Mouse (Mus musculus): ENCODE measurements at regions not wholly inside any gene's neighbourhood (a gene's known extent, or its start where the extent isn't known, plus 50 kb on each side); places are given as distances from the start of the nearest gene placed in this dataset.

DNA sequence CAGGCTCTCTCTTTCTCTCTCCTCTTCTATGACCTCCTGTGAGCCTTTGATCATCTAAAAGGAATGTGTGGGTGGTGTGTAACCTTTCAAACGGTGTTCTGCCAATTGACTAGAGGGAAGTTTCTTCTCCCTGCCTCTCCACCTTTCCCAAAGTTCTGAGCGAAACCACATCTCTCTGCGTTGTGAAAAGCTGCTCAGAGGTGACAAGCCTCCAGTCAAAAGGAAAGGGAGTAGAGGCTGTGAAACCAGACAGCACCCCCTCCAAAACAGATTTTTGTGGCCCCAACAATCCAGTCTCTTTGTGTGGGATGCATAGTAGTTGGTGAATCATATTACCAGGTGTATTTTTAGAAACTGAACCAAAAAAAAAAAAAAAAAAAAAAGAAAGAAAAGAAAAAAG lies 178.5 kb upstream of the Erbb4 start:
- Histone ChIP-seq H3K4me2 (ENCODE audit: low read depth, low read length) (no peak overlapping the region), H3K9me3 (ENCODE audit: control insufficient read depth, low read length) (no peaks in the 10 kb centered on the region), H3K4me3 (ENCODE audit: low read depth, low read length) (no peak overlapping the region), H3K9ac (replicated peaks; ENCODE audit: low read depth, low read length) (no peak overlapping the region), H3K4me1 (ENCODE audit: control insufficient read depth, insufficient read depth, low read length) (no peaks in the 10 kb centered on the region), H3K36me3 (ENCODE audit: control insufficient read depth, insufficient read depth, low read length) (no peaks in the 10 kb centered on the region), H3K27me3 (ENCODE audit: control insufficient read depth, insufficient read depth, low read length) (no peaks in the 10 kb centered on the region), H3K27ac (ENCODE audit: low read depth, low read length) (no peak overlapping the region)
- WGBS, result 46% methylated on average over 3 of the region's 3 CpGs
- no peak for ATAC-seq (ENCODE audit: low read depth)

DNA sequence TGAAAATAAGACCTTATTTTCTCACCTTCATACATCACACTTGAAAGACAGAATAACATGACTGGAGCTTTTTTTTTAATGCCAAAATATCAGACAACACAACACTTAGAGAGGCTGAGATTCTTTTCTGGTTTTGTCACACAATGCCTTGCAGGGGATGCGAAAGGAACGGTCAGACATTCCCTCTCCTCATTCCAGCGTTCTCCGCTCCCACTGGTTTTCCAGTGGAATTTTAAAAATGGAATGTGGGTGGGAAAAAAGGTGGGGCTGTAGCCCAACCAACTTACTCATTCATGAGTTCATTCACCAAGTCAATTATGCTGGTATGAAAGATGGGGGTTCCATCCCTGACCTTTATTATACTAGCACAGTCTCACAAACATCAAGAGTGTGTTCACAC lies 169.6 kb upstream of the Erbb4 start:
- Histone ChIP-seq H3K9ac (replicated peaks; ENCODE audit: low read depth, low read length) (no peak overlapping the region), H3K4me3 (ENCODE audit: low read depth, low read length) (no peak overlapping the region), H3K4me2 (ENCODE audit: low read depth, low read length) (no peak overlapping the region), H3K36me3 (ENCODE audit: control insufficient read depth, insufficient read depth, low read length) (no peaks in the 10 kb centered on the region), H3K27ac (ENCODE audit: low read depth, low read length) (no peak overlapping the region), H3K27me3 (ENCODE audit: control insufficient read depth, insufficient read depth, low read length) (no peaks in the 10 kb centered on the region), H3K4me1 (ENCODE audit: control insufficient read depth, insufficient read depth, low read length) (no peaks in the 10 kb centered on the region), H3K9me3 (ENCODE audit: control insufficient read depth, low read length) (no peaks in the 10 kb centered on the region)
- no peak for ATAC-seq (ENCODE audit: low read depth)
- WGBS, result 81% methylated on average over 4 of the region's 4 CpGs

DNA sequence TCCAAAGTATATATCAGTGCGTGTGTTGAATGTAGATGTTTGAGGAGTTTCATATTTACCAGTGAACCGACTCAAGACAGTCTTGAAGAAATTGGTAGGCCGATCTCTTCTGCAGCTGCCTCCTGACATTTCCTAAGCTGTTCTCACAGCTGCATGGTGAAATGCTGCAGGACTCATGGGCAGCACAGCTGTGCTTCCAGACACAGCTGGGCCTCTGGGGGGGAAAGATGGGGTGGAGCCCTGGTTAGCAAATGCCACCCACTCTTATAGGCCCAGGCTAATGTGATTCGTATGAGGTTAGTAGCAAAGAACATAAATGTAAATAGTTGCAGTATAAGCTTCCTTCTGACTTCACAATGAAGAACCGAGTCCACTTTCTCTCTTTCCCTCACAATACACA lies 139.8 kb upstream of the Erbb4 start:
- H3K4me1 ChIP-seq (ENCODE audit: control insufficient read depth, insufficient read depth, low read length), result no peaks in the 10 kb centered on the region
- no peak for ATAC-seq (ENCODE audit: low read depth)
- H3K9ac ChIP-seq (replicated peaks; ENCODE audit: low read depth, low read length), result no peak overlapping the region
- H3K9me3 ChIP-seq (ENCODE audit: control insufficient read depth, low read length), result no peaks in the 10 kb centered on the region
- H3K4me3 ChIP-seq (ENCODE audit: low read depth, low read length), result no peak overlapping the region
- H3K27ac ChIP-seq (ENCODE audit: low read depth, low read length), result no peak overlapping the region
- H3K27me3 ChIP-seq (ENCODE audit: control insufficient read depth, insufficient read depth, low read length), result no peaks in the 10 kb centered on the region
- 82% methylated on average over 5 of the region's 5 CpGs for WGBS
- no peaks in the 10 kb centered on the region for H3K36me3 ChIP-seq (ENCODE audit: control insufficient read depth, insufficient read depth, low read length)
- no peak overlapping the region for H3K4me2 ChIP-seq (ENCODE audit: low read depth, low read length)

DNA sequence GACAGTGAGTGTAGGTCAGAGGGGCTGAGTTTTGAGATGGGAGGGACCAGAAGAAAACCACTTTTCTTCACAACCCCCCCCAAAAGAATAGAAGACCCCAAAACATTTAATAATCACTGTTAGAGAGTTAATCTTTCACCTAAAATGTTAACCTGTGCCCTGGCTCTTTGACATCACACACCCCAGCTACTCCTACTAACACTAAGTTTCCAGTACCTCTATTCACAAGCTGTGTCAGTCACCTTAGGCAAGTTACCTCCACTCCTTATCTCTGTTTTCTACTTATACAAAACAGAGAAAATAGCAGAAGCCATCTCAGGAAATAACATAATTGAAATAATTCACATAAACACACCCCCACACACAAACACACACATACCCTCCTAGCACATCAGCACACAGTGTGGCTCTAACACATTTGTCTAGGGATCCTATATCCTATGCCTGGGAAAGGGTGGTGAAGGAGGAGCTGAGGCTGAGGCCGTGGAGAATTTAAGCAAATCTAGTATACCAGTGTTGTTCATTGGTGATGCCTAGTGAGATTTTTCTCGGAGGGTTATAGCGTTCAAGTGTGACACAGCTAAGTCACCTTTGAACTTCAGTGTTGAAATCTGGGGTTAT lies 134.5 kb upstream of the Erbb4 start:
- Histone ChIP-seq H3K27me3 (ENCODE audit: control insufficient read depth, insufficient read depth, low read length) (no peaks in the 10 kb centered on the region), H3K4me2 (ENCODE audit: low read depth, low read length) (peak overlapping the region; percentile 39; the same call in 1 of the 2 replicates), H3K36me3 (ENCODE audit: control insufficient read depth, insufficient read depth, low read length) (no peaks in the 10 kb centered on the region), H3K27ac (ENCODE audit: low read depth, low read length) (no peak overlapping the region), H3K9me3 (ENCODE audit: control insufficient read depth, low read length) (no peaks in the 10 kb centered on the region), H3K4me3 (ENCODE audit: low read depth, low read length) (peak overlapping the region; percentile 19), H3K9ac (replicated peaks; ENCODE audit: low read depth, low read length) (no peak overlapping the region; the same call in 1 of the 2 replicates), H3K4me1 (ENCODE audit: control insufficient read depth, insufficient read depth, low read length) (no peaks in the 10 kb centered on the region)
- ATAC-seq (ENCODE audit: low read depth), result peak; percentile 28; the same call in 1 of the 2 replicates
- 85% methylated on average over 3 of the region's 3 CpGs for WGBS

DNA sequence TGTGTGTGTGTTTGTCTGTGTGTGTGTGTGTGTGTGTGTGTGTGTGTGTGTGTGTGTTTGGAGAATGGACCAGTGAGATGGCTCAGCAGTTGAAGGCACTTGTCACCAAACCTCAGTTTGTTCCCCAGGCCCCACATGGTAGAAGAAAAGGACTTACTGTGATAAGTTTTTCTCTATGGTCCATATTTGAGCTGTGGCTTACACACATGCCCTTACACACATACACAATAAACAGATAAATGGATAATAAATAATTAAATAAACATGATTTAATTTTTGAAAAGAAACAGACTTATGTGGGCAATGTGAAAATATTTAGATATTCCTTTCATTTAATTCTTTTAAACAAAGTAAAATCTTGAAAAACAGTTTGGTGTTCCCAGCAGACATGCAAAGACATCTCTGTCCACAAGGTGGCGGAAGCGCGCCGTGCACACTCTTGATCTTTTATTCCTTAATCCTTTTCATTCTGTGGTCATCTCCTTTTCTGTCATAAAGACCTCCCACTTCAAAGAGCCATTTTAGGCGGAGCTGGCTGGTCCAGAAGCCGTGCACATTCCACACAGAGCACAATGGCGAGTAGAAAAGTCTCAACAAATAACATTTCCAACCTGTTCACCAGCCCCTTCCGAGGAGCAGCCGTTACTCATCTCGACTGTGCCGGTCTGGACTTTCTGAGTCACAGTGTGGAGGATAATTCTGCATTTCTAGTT lies 133.8 kb upstream of the Erbb4 start:
- Histone ChIP-seq H3K4me1 (ENCODE audit: control insufficient read depth, insufficient read depth, low read length) (no peaks in the 10 kb centered on the region), H3K4me2 (ENCODE audit: low read depth, low read length) (peak overlapping the region; percentile 39), H3K9me3 (ENCODE audit: control insufficient read depth, low read length) (no peaks in the 10 kb centered on the region), H3K27me3 (ENCODE audit: control insufficient read depth, insufficient read depth, low read length) (no peaks in the 10 kb centered on the region), H3K4me3 (ENCODE audit: low read depth, low read length) (peak overlapping the region; percentile 19), H3K27ac (ENCODE audit: low read depth, low read length) (no peak overlapping the region), H3K9ac (replicated peaks; ENCODE audit: low read depth, low read length) (no peak overlapping the region; the same call in 1 of the 2 replicates), H3K36me3 (ENCODE audit: control insufficient read depth, insufficient read depth, low read length) (no peaks in the 10 kb centered on the region)
- ATAC-seq (ENCODE audit: low read depth), result peak; percentile 87
- WGBS, result 12% methylated on average over 11 of the region's 11 CpGs

DNA sequence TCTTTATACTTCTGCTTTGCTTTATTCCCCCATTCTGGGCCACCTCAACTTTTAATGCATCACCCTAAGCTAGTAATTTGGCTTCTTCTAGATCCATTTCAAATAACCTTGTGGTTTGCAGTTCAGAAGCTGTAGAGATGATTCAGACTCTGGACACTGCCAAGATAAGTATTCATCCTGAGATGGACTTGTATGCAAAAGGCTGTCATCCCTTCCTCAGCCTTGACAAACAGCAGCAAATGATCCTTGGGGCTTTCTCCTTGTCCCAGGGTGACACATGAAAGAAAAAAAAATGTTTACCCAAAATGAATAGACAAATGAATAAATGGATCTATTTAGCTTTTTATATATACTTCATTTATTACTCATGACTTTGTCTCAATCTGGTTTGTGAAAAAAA lies 120.0 kb upstream of the Erbb4 start:
- H3K9me3 ChIP-seq (ENCODE audit: control insufficient read depth, low read length), result no peaks in the 10 kb centered on the region
- H3K4me2 ChIP-seq (ENCODE audit: low read depth, low read length), result no peak overlapping the region
- no peaks in the 10 kb centered on the region for H3K27me3 ChIP-seq (ENCODE audit: control insufficient read depth, insufficient read depth, low read length)
- no peaks in the 10 kb centered on the region for H3K36me3 ChIP-seq (ENCODE audit: control insufficient read depth, insufficient read depth, low read length)
- H3K4me3 ChIP-seq (ENCODE audit: low read depth, low read length), result no peak overlapping the region
- H3K27ac ChIP-seq (ENCODE audit: low read depth, low read length), result no peak overlapping the region
- H3K9ac ChIP-seq (replicated peaks; ENCODE audit: low read depth, low read length), result no peak overlapping the region
- no peak for ATAC-seq (ENCODE audit: low read depth)
- no peaks in the 10 kb centered on the region for H3K4me1 ChIP-seq (ENCODE audit: control insufficient read depth, insufficient read depth, low read length)

DNA sequence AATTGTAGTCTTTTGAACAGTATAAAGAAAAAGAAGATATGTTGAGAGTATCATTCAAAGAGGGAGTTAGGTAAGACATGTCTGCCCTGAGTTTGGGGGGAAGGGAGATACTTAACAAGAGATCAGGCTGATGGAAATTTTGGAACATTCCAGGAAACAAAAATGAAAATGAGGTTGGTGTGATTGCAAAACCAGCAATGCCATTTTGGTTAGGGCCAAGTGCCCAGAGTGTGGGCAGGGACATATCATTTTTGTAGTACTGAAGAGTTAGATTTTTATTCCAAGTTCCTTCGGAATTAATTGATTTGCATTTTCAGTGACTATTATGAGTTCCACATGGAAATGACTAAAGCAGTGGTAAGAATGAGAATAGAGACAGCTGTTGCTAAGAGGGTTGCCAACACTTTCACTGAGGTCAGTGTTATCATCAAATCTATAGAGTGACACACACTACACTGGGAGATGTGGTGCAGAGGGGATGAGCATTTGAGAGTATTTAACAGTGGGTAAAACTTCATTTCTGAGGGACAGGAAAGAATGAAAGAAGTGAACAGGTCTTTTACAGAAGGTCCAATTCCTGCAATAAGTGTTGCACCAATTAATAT lies 105.1 kb upstream of the Erbb4 start:
- H3K27me3 ChIP-seq (ENCODE audit: control insufficient read depth, insufficient read depth, low read length), result no peaks in the 10 kb centered on the region
- 94% methylated on average over 1 of the region's 1 CpGs for WGBS
- no peak overlapping the region for H3K27ac ChIP-seq (ENCODE audit: low read depth, low read length)
- no peak for ATAC-seq (ENCODE audit: low read depth)
- no peak overlapping the region for H3K4me2 ChIP-seq (ENCODE audit: low read depth, low read length)
- no peak overlapping the region for H3K4me3 ChIP-seq (ENCODE audit: low read depth, low read length)
- no peaks in the 10 kb centered on the region for H3K9me3 ChIP-seq (ENCODE audit: control insufficient read depth, low read length)
- no peaks in the 10 kb centered on the region for H3K36me3 ChIP-seq (ENCODE audit: control insufficient read depth, insufficient read depth, low read length)
- no peaks in the 10 kb centered on the region for H3K4me1 ChIP-seq (ENCODE audit: control insufficient read depth, insufficient read depth, low read length)
- H3K9ac ChIP-seq (replicated peaks; ENCODE audit: low read depth, low read length), result no peak overlapping the region

DNA sequence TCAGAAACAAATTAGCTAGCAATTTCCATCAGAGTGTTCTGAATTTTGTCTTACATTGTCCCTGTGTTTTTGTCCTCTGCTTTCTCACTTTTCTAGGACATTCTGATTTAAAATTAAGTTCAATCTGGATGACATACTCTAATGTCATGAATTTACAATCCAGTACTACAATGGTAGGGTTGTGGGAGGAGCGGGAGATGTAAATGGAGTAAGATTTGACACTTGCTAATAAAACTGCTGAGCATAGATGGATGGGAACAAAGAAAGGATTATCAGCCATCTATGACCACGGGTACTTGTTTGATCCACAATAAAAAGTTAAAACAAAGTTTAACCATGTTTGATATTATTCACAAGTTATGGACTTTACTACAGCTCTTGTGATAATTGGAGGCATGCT lies 94.9 kb upstream of the Erbb4 start:
- Histone ChIP-seq H3K4me1 (ENCODE audit: control insufficient read depth, insufficient read depth, low read length) (no peaks in the 10 kb centered on the region), H3K27me3 (ENCODE audit: control insufficient read depth, insufficient read depth, low read length) (no peaks in the 10 kb centered on the region), H3K4me2 (ENCODE audit: low read depth, low read length) (no peak overlapping the region), H3K27ac (ENCODE audit: low read depth, low read length) (no peak overlapping the region), H3K9ac (replicated peaks; ENCODE audit: low read depth, low read length) (no peak overlapping the region), H3K4me3 (ENCODE audit: low read depth, low read length) (no peak overlapping the region), H3K36me3 (ENCODE audit: control insufficient read depth, insufficient read depth, low read length) (no peaks in the 10 kb centered on the region), H3K9me3 (ENCODE audit: control insufficient read depth, low read length) (no peaks in the 10 kb centered on the region)
- ATAC-seq (ENCODE audit: low read depth), result no peak
- WGBS, result 70% methylated on average over 2 of the region's 2 CpGs

DNA sequence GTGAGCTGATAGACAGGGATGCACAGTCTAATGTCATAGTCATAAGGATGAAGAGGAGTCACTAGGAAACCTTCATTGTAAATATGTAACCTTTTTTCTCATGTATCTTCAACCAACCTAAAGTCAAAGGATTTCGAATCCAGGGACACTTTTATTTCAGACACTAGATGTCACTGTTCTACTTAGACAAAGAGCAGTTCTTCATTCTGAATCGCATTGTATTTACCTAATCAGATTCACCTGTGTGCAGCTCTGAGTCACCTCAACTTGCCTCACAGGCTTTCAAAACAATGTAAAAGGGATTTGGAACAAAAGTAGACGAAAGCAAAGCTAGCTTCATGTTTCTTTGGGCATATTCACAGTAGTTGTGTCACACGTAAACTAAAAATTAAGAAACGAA lies 57.3 kb upstream of the Erbb4 start:
- WGBS, result 64% methylated on average over 5 of the region's 5 CpGs
- Histone ChIP-seq H3K9ac (replicated peaks; ENCODE audit: low read depth, low read length) (no peak overlapping the region), H3K27ac (ENCODE audit: low read depth, low read length) (no peak overlapping the region), H3K36me3 (ENCODE audit: control insufficient read depth, insufficient read depth, low read length) (no peaks in the 10 kb centered on the region), H3K4me3 (ENCODE audit: low read depth, low read length) (no peak overlapping the region), H3K9me3 (ENCODE audit: control insufficient read depth, low read length) (no peaks in the 10 kb centered on the region), H3K4me1 (ENCODE audit: control insufficient read depth, insufficient read depth, low read length) (no peaks in the 10 kb centered on the region), H3K4me2 (ENCODE audit: low read depth, low read length) (no peak overlapping the region), H3K27me3 (ENCODE audit: control insufficient read depth, insufficient read depth, low read length) (no peaks in the 10 kb centered on the region)
- ATAC-seq (ENCODE audit: low read depth), result no peak
